Mouse (Mus musculus) CH12.LX (cell line): Measurements from ENCODE around the gene Cd5.

Experiments used
- BHLHE40 ChIP-seq: IDR thresholded peaks from 2 replicates; pipeline ENCODE4 v1.6.1; 2011; ENCODE audit warnings: mild to moderate bottlenecking, low read depth, low read length, improper control_type of control experiment
- CTCF ChIP-seq, 2 experiments: IDR thresholded peaks in 1 of 2; conservative IDR thresholded peaks in 1 of 2; 2 replicates each; pipeline ENCODE4 v1.5.1; 2011 to 2012; ENCODE audit warnings: low read depth in 2 of 2, low read length in 2 of 2, improper control_type of control experiment in 1 of 2, inconsistent platforms in 1 of 2, mild to moderate bottlenecking in 1 of 2, moderate library complexity in 1 of 2
- ELF1 ChIP-seq: IDR thresholded peaks from 2 replicates; pipeline ENCODE4 v1.6.1; 2014; ENCODE audit warnings: low read depth, mild to moderate bottlenecking, inconsistent platforms, low read length, improper control_type of control experiment
- GABPA ChIP-seq: IDR thresholded peaks from 2 replicates; pipeline ENCODE4 v1.6.1; 2012; ENCODE audit warnings: low read depth, low read length, improper control_type of control experiment, inconsistent platforms; ENCODE audit not compliant: insufficient replicate concordance
- JUN ChIP-seq: IDR thresholded peaks from 2 replicates; pipeline ENCODE4 v1.6.1; 2011; ENCODE audit warnings: low read depth, mild to moderate bottlenecking, low read length, improper control_type of control experiment, moderate library complexity; ENCODE audit not compliant: insufficient read depth
- MXI1 ChIP-seq: IDR thresholded peaks from 2 replicates; pipeline ENCODE4 v1.6.1; 2011; ENCODE audit warnings: mild to moderate bottlenecking, low read depth, low read length, improper control_type of control experiment
- POLR2A ChIP-seq: IDR thresholded peaks from 2 replicates; pipeline ENCODE4 v1.6.1; 2011; ENCODE audit warnings: low read depth, mild to moderate bottlenecking, improper control_type of control experiment, low read length
- TCF12 ChIP-seq: IDR thresholded peaks from 2 replicates; pipeline ENCODE4 v1.6.1; 2014; ENCODE audit warnings: low read depth, mild to moderate bottlenecking, inconsistent platforms, low read length, improper control_type of control experiment
- ZC3H11A ChIP-seq: IDR thresholded peaks from 2 replicates; pipeline ENCODE4 v1.6.1; 2012; ENCODE audit warnings: low read depth, mild to moderate bottlenecking, inconsistent platforms, low read length, improper control_type of control experiment
- ZKSCAN1 ChIP-seq: IDR thresholded peaks from 2 replicates; pipeline ENCODE4 v1.6.1; 2012; ENCODE audit warnings: low read depth, inconsistent platforms, low read length, improper control_type of control experiment, borderline replicate concordance

GRCm38 (mm10) chr19:10677915-10678771 is 60.7 kb downstream of the Cd5 start, which contains the start of gene Pga5:
- TF ChIP-seq ELF1 (no peak), POLR2A (no peak), CTCF (conservative IDR thresholded peaks at IDR 0.05 in 1 of 2, IDR thresholded peaks at IDR 0.05 in 1 of 2; ENCODE audit: low read depth in 2 of 2, low read length in 2 of 2) (peak; percentile 81 to 92), ZKSCAN1 (no peak), GABPA (no peak), MXI1 (no peak), JUN (no peak), BHLHE40 (no peak), TCF12 (no peak), ZC3H11A (peak; percentile 63; the same call in 1 of the 2 replicates)
